Mouse (Mus musculus) G1E (cell line): ENCODE data around the gene Sstr2. TPM values are rescaled to one million over a fixed set of nuclear protein-coding genes. Genes with fewer than 3 reads are reported as not detected.

ENCODE experiments used
- ATAC-seq: 2 replicates; pipeline ENCODE4 v1.8.0; 2016; ENCODE audit warnings: mild to moderate bottlenecking; ENCODE audit not compliant: insufficient number of reproducible peaks, poor library complexity, low FRiP score, severe bottlenecking; ENCODE audit errors: extremely low read depth
- DNase-seq: peaks from one replicate; pipeline ENCODE4 v3.0.0; 2012; ENCODE audit warnings: low spot score
- H3K27me3 ChIP-seq: 2 replicates; pipeline ENCODE4 v1.6.1; 2012; ENCODE audit warnings: mild to moderate bottlenecking, low read length, inconsistent platforms; ENCODE audit not compliant: insufficient read depth
- H3K36me3 ChIP-seq: replicated peaks from 2 replicates; pipeline ENCODE3; 2012; ENCODE audit warnings: mild to moderate bottlenecking, inconsistent platforms
- H3K4me1 ChIP-seq: 2 replicates; pipeline ENCODE4 v1.6.1; 2012; ENCODE audit warnings: low read depth, low read length, inconsistent platforms, mixed read lengths; ENCODE audit not compliant: insufficient read depth
- H3K4me3 ChIP-seq: 2 replicates; pipeline ENCODE4 v1.5.1; 2012; ENCODE audit warnings: low read depth, mild to moderate bottlenecking, inconsistent platforms, low read length, moderate library complexity, mixed read lengths
- H3K9me3 ChIP-seq: replicated peaks from 2 replicates; pipeline ENCODE4 v1.6.1; 2012; ENCODE audit warnings: inconsistent platforms
- CTCF ChIP-seq: IDR thresholded peaks from 2 replicates; pipeline ENCODE4 v1.5.1; 2012; ENCODE audit warnings: low read depth, low read length, inconsistent platforms, mixed read lengths
- GATA1 ChIP-seq: IDR thresholded peaks from 2 replicates; pipeline ENCODE4 v1.6.1; 2012; ENCODE audit warnings: borderline replicate concordance, low read length, inconsistent platforms, mixed read lengths
- GATA2 ChIP-seq: IDR thresholded peaks from 2 replicates; pipeline ENCODE4 v1.6.1; 2012; ENCODE audit warnings: low read depth, low read length, inconsistent platforms, borderline replicate concordance
- POLR2AphosphoS5 ChIP-seq: IDR thresholded peaks from 2 replicates; pipeline ENCODE4 v1.6.1; 2012; ENCODE audit warnings: low read depth, low read length, inconsistent platforms; ENCODE audit not compliant: insufficient replicate concordance
- TAL1 ChIP-seq: conservative IDR thresholded peaks from 2 replicates; pipeline ENCODE4 v1.6.1; 2012; ENCODE audit warnings: low read depth, low read length, inconsistent platforms, mixed read lengths
- polyA plus RNA-seq: library from polyadenylated mRNA; stranded (reverse); fragments of >175 nt; gene quantifications from 2 replicates; pipeline ENCODE4 v1.2.3, GENCODE M21; 2012
- total RNA-seq, 2 experiments: library from RNA; stranded (forward) in 1 of 2; stranded (reverse) in 1 of 2; fragments of 200-1000 nt in 1 of 2; fragments of >200 nt in 1 of 2; fragmentation: Nextera tagmentation in 1 of 2; gene quantifications; 2 replicates each; pipeline ENCODE4 v1.2.3; 2014 to 2017

Gene Sstr2
- total and polyA plus RNA-seq, 3 experiments: 0.16 TPM; not detected in 2

- Histone ChIP-seq H3K27me3 (peaks cover 3% of the 10 kb centered on the region; the same call in 1 of the 2 replicates), H3K9me3 (no peaks in the 10 kb centered on the region), H3K36me3 (peaks cover 67% of the 10 kb centered on the region), H3K4me1 (peaks cover 49% of the 10 kb centered on the region), H3K4me3 (no peak overlapping the region)
- TF ChIP-seq GATA2 (no peak), TAL1 (no peak), CTCF (no peak), GATA1 (no peak)
- no peak for DNase-seq
- no peak for ATAC-seq
These were observed 33.4 kb downstream of the Sstr2 start for GRCm38 (mm10) chr11:113652516-113652915.

- H3K27me3 ChIP-seq: no peaks in the 10 kb centered on the region
- TF ChIP-seq TAL1 (no peak), GATA2 (no peak), POLR2AphosphoS5 (no peak), GATA1 (no peak), CTCF (no peak)
- H3K9me3 ChIP-seq: no peaks in the 10 kb centered on the region
- peaks cover 82% of the 10 kb centered on the region for H3K36me3 ChIP-seq
- H3K4me1 ChIP-seq: peaks cover 35% of the 10 kb centered on the region
- H3K4me3 ChIP-seq: no peak overlapping the region
- ATAC-seq (no peak), DNase-seq (no peak)
These were observed 35.0 kb downstream of the Sstr2 start for GRCm38 (mm10) chr11:113654105-113654504.

GRCm38 (mm10) chr11:113654561-113655270 lies 35.6 kb downstream of the Sstr2 start:
- H3K36me3 ChIP-seq: peaks cover 88% of the 10 kb centered on the region
- no peaks in the 10 kb centered on the region for H3K27me3 ChIP-seq
- no peak for DNase-seq

GRCm38 (mm10) chr11:113656511-113656932 lies 37.4 kb downstream of the Sstr2 start:
- H3K36me3 ChIP-seq: peaks cover 96% of the 10 kb centered on the region
- no peak for ATAC-seq
- TF ChIP-seq GATA2 (no peak), CTCF (no peak), TAL1 (no peak), GATA1 (no peak), POLR2AphosphoS5 (no peak)
- peaks cover 22% of the 10 kb centered on the region for H3K4me1 ChIP-seq
- no peak overlapping the region for H3K4me3 ChIP-seq
- H3K27me3 ChIP-seq: no peaks in the 10 kb centered on the region
- DNase-seq: no peak
- H3K9me3 ChIP-seq: no peaks in the 10 kb centered on the region

More at GRCm38 (mm10) chr11:113654561-113655270, 35.6 kb downstream of the Sstr2 start:
- Histone ChIP-seq H3K4me3 (no peak overlapping the region), H3K4me1 (peaks cover 34% of the 10 kb centered on the region), H3K9me3 (no peaks in the 10 kb centered on the region)
- TF ChIP-seq GATA1: no peak
- no peak for TF ChIP-seq CTCF
- no peak for TF ChIP-seq GATA2
- TF ChIP-seq TAL1: no peak
- TF ChIP-seq POLR2AphosphoS5: no peak
- ATAC-seq: no peak

GRCm38 (mm10) chr11:113657221-113657620 lies 38.1 kb downstream of the Sstr2 start:
- H3K36me3 ChIP-seq: peaks cover 96% of the 10 kb centered on the region
- DNase-seq: no peak

GRCm38 (mm10) chr11:113658319-113658718 lies 39.2 kb downstream of the Sstr2 start:
- TF ChIP-seq GATA1 (no peak), CTCF (no peak), POLR2AphosphoS5 (no peak), TAL1 (no peak), GATA2 (no peak)
- peaks cover 91% of the 10 kb centered on the region for H3K36me3 ChIP-seq
- H3K4me3 ChIP-seq: no peak overlapping the region
- H3K9me3 ChIP-seq: no peaks in the 10 kb centered on the region
- no peaks in the 10 kb centered on the region for H3K27me3 ChIP-seq
- ATAC-seq (no peak), DNase-seq (no peak)
- H3K4me1 ChIP-seq: peaks cover 22% of the 10 kb centered on the region

More at GRCm38 (mm10) chr11:113657221-113657620, 38.1 kb downstream of the Sstr2 start:
- TF ChIP-seq GATA2 (no peak), CTCF (no peak), POLR2AphosphoS5 (no peak; the same call in 1 of the 2 replicates), TAL1 (no peak), GATA1 (no peak)
- no peak for ATAC-seq
- Histone ChIP-seq H3K27me3 (no peaks in the 10 kb centered on the region), H3K9me3 (no peaks in the 10 kb centered on the region), H3K4me3 (no peak overlapping the region), H3K4me1 (peaks cover 22% of the 10 kb centered on the region)
